Mouse (Mus musculus): ENCODE measurements around the gene Pnliprp1. TPM values are rescaled to one million over a fixed set of nuclear protein-coding genes. Genes with fewer than 3 reads are reported as not detected.

The Pnliprp1 gene
- polyA plus RNA-seq, 1 experiment from 2014 or later: 3.9 TPM

DNA sequence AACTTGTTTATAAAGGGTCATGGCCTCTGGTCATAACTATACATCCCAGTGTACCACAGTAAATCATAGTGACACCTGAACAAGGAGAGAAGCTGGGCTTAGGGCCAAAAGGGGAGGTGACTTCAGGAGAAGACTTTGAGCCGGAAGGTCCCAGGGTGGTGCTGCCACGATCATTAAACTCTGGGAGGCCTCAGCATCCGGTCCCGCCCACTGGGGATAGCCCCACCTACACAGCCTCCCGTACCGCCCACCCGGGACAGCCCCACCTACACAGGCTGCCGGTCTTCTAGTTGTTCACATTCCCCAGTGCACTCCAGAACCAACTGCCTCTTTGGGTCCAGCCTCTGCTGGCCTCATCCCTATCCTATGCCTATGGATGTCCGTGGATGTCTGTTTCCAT lies 30.7 kb downstream of the Pnliprp1 start, which contains the start of gene Pnliprp2:
TSS of gene Pnliprp2 (plus strand) at position 297 of the 400 bp plus-strand sequence.
- no peaks in the 10 kb centered on the region for H3K27me3 ChIP-seq (ENCODE audit: control insufficient read depth, insufficient read depth, low read length)
- H3K9ac ChIP-seq (ENCODE audit: low read length): no peak within 1 kb of the TSS
- H3K9me3 ChIP-seq (replicated peaks; ENCODE audit: control insufficient read depth, low read length): no peaks in the 10 kb centered on the region
- no peak within 1 kb of the TSS for H3K4me2 ChIP-seq (ENCODE audit: low read depth, low read length)
- no peaks in the 10 kb centered on the region for H3K36me3 ChIP-seq (ENCODE audit: control insufficient read depth, insufficient read depth)
- no peaks in the 10 kb centered on the region; the same call in 1 of the 2 replicates for H3K4me1 ChIP-seq (ENCODE audit: control insufficient read depth, insufficient read depth, low read length)
- no peak within 1 kb of the TSS for H3K27ac ChIP-seq (ENCODE audit: low read length)
- WGBS: 51% methylated on average over 9 of the region's 9 CpGs
- H3K4me3 ChIP-seq (ENCODE audit: low read length): no peak within 1 kb of the TSS
- no peak for ATAC-seq (replicated peaks; ENCODE audit: extremely low read depth, insufficient read depth, low FRiP score)

DNA sequence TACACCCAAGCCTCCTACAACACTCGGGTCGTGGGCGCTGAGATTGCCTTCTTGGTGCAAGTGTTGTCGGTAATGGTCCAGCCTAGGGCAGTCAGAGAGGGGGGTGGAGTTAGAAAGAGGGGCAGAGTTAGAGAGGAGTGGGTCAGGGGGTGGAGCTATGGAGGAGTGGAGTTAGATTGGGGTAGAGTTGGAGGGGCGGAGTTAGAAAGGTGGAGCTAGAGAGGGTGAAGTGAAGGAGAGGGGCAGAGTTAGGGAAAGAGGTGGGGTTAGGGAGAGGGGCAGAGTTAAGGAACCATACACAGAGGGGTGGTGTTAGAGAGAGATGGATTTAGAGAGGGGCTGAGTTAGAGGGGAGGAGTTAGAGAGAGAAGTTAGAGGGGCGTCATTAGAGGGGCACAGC lies 33.6 kb downstream of the Pnliprp1 start:
- Histone ChIP-seq H3K4me2 (ENCODE audit: low read depth, low read length) (no peak overlapping the region), H3K36me3 (ENCODE audit: control insufficient read depth, insufficient read depth) (no peaks in the 10 kb centered on the region), H3K9ac (ENCODE audit: low read length) (no peak overlapping the region), H3K27ac (ENCODE audit: low read length) (no peak overlapping the region), H3K4me3 (ENCODE audit: low read length) (no peak overlapping the region), H3K9me3 (replicated peaks; ENCODE audit: control insufficient read depth, low read length) (no peaks in the 10 kb centered on the region), H3K4me1 (ENCODE audit: control insufficient read depth, insufficient read depth, low read length) (no peaks in the 10 kb centered on the region; the same call in 1 of the 2 replicates), H3K27me3 (ENCODE audit: control insufficient read depth, insufficient read depth, low read length) (no peaks in the 10 kb centered on the region)
- ATAC-seq (replicated peaks; ENCODE audit: extremely low read depth, insufficient read depth, low FRiP score): no peak
- 30% methylated on average over 6 of the region's 6 CpGs for WGBS

DNA sequence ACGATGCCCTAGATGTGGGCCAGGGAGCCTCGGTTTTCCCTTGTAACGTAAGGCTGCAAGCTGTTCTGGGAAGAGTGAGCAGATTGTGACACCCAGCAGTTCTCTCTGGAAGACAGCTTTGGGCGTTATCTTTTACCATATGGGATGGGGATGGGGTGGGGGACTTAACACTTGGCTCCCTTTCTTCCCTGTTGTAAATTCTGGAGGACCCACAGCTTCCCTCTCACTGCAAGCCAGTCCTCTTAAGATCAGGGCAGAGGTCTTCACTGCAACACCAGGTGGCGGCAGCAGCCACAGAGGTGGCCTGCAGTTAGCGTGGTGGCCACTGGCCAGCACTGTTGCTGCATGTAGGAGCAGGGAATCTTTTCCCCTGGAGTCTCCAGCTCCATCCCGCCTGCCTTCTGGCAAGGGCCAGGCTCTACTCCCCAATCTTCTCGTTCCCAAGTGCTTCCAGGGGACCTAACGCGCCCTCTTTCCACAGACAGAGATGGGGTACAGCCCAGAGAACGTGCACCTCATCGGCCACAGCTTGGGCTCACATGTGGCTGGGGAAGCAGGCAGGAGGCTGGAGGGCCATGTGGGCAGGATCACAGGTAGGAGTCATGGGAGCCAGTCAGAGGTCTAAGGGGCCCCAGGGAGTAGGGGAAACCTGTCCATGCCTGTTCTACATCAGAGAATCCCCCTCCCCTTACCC lies 34.3 kb downstream of the Pnliprp1 start:
- no peak overlapping the region for H3K4me3 ChIP-seq (ENCODE audit: low read length)
- no peaks in the 10 kb centered on the region for H3K36me3 ChIP-seq (ENCODE audit: control insufficient read depth, insufficient read depth)
- H3K27ac ChIP-seq (ENCODE audit: low read length): no peak overlapping the region
- no peaks in the 10 kb centered on the region for H3K9me3 ChIP-seq (replicated peaks; ENCODE audit: control insufficient read depth, low read length)
- no peak overlapping the region for H3K4me2 ChIP-seq (ENCODE audit: low read depth, low read length)
- no peaks in the 10 kb centered on the region; the same call in 1 of the 2 replicates for H3K4me1 ChIP-seq (ENCODE audit: control insufficient read depth, insufficient read depth, low read length)
- peak; percentile 55 for ATAC-seq (replicated peaks; ENCODE audit: extremely low read depth, insufficient read depth, low FRiP score)
- H3K27me3 ChIP-seq (ENCODE audit: control insufficient read depth, insufficient read depth, low read length): no peaks in the 10 kb centered on the region
- WGBS: 8% methylated on average over 12 of the region's 12 CpGs
- 0 out of 2 replicates have a peak overlapping the region, but pooled peaks have one; percentile 51 for H3K9ac ChIP-seq (ENCODE audit: low read length)

DNA sequence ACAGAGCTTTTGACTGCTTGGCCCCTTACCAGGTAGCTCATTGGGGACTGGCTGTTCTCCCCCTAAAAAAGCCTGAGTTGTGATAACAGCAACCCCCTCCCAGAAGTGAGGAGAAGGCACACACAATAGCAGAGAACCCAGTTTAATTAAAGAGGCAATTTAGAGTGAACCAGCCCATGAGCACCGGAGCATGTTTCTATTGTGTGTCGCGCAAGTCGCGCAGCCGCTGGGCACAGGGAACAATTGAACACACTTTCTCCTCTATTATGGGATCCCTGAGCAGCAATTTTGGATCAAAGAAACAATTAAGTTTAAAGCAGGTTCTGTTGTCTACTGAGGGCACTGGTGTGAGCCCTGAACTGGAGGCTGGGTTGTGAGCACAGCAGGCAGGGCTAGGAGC lies 38.6 kb downstream of the Pnliprp1 start:
- 94% methylated on average over 6 of the region's 6 CpGs for WGBS
- H3K27ac ChIP-seq (ENCODE audit: low read length): no peak overlapping the region
- no peaks in the 10 kb centered on the region; the same call in 1 of the 2 replicates for H3K4me1 ChIP-seq (ENCODE audit: control insufficient read depth, insufficient read depth, low read length)
- ATAC-seq (replicated peaks; ENCODE audit: extremely low read depth, insufficient read depth, low FRiP score): no peak
- no peaks in the 10 kb centered on the region for H3K9me3 ChIP-seq (replicated peaks; ENCODE audit: control insufficient read depth, low read length)
- no peak overlapping the region for H3K9ac ChIP-seq (ENCODE audit: low read length)
- H3K4me3 ChIP-seq (ENCODE audit: low read length): no peak overlapping the region
- no peak overlapping the region for H3K4me2 ChIP-seq (ENCODE audit: low read depth, low read length)
- H3K27me3 ChIP-seq (ENCODE audit: control insufficient read depth, insufficient read depth, low read length): no peaks in the 10 kb centered on the region
- no peaks in the 10 kb centered on the region for H3K36me3 ChIP-seq (ENCODE audit: control insufficient read depth, insufficient read depth)

DNA sequence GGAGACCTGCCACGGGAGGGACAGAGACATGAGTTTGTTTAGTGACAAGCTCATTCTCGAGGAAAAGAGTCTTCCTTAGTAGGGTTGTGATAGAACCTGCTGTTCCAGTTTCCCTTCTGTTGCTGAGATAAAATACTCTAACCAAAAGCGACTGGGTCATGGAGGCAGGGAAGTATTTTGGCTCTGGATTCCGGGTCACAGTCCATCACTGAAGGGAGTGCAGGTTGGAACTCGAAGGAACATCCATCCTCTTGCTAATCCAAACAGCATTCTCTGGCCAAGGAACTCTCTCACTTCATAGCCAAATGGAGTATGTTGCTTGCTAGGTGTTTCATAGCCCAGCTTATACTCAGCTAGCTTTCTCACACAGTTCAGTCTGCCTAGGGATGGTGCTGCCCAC lies 47.8 kb downstream of the Pnliprp1 start:
- Histone ChIP-seq H3K27ac (ENCODE audit: low read length) (no peak overlapping the region), H3K9ac (ENCODE audit: low read length) (no peak overlapping the region), H3K4me2 (ENCODE audit: low read depth, low read length) (no peak overlapping the region), H3K4me3 (ENCODE audit: low read length) (no peak overlapping the region), H3K27me3 (ENCODE audit: control insufficient read depth, insufficient read depth, low read length) (no peaks in the 10 kb centered on the region), H3K4me1 (ENCODE audit: control insufficient read depth, insufficient read depth, low read length) (no peaks in the 10 kb centered on the region), H3K36me3 (ENCODE audit: control insufficient read depth, insufficient read depth) (no peaks in the 10 kb centered on the region), H3K9me3 (replicated peaks; ENCODE audit: control insufficient read depth, low read length) (no peaks in the 10 kb centered on the region)
- ATAC-seq (replicated peaks; ENCODE audit: extremely low read depth, insufficient read depth, low FRiP score): no peak
- WGBS: 52% methylated on average over 5 of the region's 5 CpGs

DNA sequence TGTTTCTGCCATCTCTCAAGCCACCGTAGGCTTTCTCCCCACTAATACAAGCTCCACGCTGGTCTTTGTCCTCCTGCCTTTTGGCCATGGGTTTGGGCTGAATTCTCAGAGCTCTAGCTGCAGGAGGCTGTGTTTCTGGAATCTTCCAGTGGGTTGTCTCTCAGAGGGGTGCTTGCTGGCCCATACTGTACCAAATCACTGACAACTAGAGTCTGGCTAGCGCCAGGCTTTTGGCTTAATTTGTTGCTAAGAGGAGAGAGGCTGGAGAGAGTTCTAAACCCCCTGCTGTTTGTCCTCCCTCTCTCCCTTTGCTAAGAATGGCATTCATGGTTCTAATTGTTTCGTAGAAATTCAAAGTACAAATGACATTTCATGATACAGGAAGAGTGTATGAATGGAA lies 52.9 kb downstream of the Pnliprp1 start:
- WGBS: 66% methylated on average over 4 of the region's 4 CpGs
- Histone ChIP-seq H3K36me3 (ENCODE audit: control insufficient read depth, insufficient read depth) (no peaks in the 10 kb centered on the region), H3K4me1 (ENCODE audit: control insufficient read depth, insufficient read depth, low read length) (no peaks in the 10 kb centered on the region), H3K27me3 (ENCODE audit: control insufficient read depth, insufficient read depth, low read length) (no peaks in the 10 kb centered on the region; the same call in 1 of the 2 replicates), H3K4me3 (ENCODE audit: low read length) (no peak overlapping the region), H3K4me2 (ENCODE audit: low read depth, low read length) (no peak overlapping the region), H3K9ac (ENCODE audit: low read length) (no peak overlapping the region), H3K9me3 (replicated peaks; ENCODE audit: control insufficient read depth, low read length) (no peaks in the 10 kb centered on the region), H3K27ac (ENCODE audit: low read length) (no peak overlapping the region)
- ATAC-seq (replicated peaks; ENCODE audit: extremely low read depth, insufficient read depth, low FRiP score): no peak

DNA sequence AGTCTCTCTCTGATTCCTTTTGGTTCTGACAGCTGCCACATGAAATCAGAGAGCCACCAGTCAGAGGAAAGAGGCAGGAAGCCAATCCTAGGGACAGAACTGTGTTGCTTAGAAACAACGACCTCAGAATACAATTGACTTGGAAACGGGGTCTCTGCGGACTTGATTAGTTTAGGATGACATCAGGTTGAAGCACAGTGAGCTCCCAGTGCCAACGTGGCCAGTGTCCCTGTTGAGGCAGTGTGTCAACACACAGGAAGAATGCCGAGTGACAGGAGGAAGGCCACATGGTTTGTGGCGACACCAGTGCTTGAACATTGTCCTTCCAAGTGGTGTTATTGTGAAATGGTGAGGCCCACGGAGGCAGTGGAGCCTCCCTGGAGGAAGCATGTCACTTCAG lies 55.3 kb downstream of the Pnliprp1 start:
- H3K9me3 ChIP-seq (replicated peaks; ENCODE audit: control insufficient read depth, low read length): no peaks in the 10 kb centered on the region
- H3K36me3 ChIP-seq (ENCODE audit: control insufficient read depth, insufficient read depth): no peaks in the 10 kb centered on the region
- no peak overlapping the region for H3K9ac ChIP-seq (ENCODE audit: low read length)
- no peaks in the 10 kb centered on the region for H3K4me1 ChIP-seq (ENCODE audit: control insufficient read depth, insufficient read depth, low read length)
- no peak overlapping the region for H3K4me2 ChIP-seq (ENCODE audit: low read depth, low read length)
- H3K4me3 ChIP-seq (ENCODE audit: low read length): no peak overlapping the region
- WGBS: 29% methylated on average over 7 of the region's 7 CpGs
- H3K27me3 ChIP-seq (ENCODE audit: control insufficient read depth, insufficient read depth, low read length): no peaks in the 10 kb centered on the region; the same call in 1 of the 2 replicates
- no peak for ATAC-seq (replicated peaks; ENCODE audit: extremely low read depth, insufficient read depth, low FRiP score)
- H3K27ac ChIP-seq (ENCODE audit: low read length): no peak overlapping the region

DNA sequence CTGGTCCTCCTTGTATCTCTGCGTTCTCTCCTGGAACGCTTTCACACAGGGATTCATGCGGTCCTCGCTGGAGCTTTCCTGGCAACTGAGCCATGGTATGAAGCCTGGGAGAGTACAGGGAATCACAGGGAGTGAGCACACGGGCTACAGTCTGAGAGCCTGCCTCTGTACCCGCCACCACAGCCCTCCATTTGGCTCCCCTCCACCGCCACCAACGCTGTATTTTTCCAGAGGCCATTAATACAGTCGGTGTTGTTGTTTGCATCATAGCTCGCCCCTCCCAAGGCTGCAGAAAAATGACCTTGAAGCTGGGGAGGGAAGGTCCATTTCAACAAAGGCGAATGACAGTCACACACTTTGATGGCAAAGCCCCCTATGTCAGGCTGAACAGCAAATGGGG lies 60.5 kb downstream of the Pnliprp1 start:
- no peak for ATAC-seq (replicated peaks; ENCODE audit: extremely low read depth, insufficient read depth, low FRiP score)
- Histone ChIP-seq H3K27ac (ENCODE audit: low read length) (no peak overlapping the region), H3K9ac (ENCODE audit: low read length) (no peak overlapping the region), H3K9me3 (replicated peaks; ENCODE audit: control insufficient read depth, low read length) (no peaks in the 10 kb centered on the region), H3K4me2 (ENCODE audit: low read depth, low read length) (no peak overlapping the region), H3K4me3 (ENCODE audit: low read length) (no peak overlapping the region), H3K27me3 (ENCODE audit: control insufficient read depth, insufficient read depth, low read length) (no peaks in the 10 kb centered on the region), H3K4me1 (ENCODE audit: control insufficient read depth, insufficient read depth, low read length) (no peaks in the 10 kb centered on the region), H3K36me3 (ENCODE audit: control insufficient read depth, insufficient read depth) (no peaks in the 10 kb centered on the region)
- WGBS: 72% methylated on average over 11 of the region's 11 CpGs

All from heart, embryonic 16.5 days (tissue).